Mouse (Mus musculus): ENCODE results near the gene Hsd3b4.
"Not testable (repeated sequence)": the region's sequence is repeated elsewhere in the genome, so short reads cannot be mapped to it uniquely, and the experiment has no call there.

Hsd3b4 gene

DNA sequence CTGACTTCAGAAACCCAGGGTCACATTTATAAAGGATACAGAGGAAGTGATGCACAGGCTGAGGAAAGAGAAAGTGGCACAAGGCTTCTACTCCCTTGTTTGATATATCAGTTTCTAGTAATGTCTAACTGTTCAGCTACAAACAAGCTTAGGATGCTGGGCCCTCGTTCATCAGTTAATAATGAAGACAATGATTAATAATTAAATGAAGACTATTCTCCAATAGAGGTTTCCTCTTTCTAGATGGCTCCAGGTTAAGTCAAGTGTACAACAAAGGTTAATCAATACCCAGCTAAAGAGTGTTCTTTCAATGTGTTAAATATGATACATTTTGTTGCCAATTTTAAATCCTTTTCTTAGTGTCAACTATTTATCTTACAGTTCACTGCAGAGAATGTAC is at the start of gene Hsd3b4:
Hsd3b4 (minus strand) TSS at position 101 of the 400 bp plus-strand sequence.
- not testable (repeated sequence) for DNase-seq

DNA sequence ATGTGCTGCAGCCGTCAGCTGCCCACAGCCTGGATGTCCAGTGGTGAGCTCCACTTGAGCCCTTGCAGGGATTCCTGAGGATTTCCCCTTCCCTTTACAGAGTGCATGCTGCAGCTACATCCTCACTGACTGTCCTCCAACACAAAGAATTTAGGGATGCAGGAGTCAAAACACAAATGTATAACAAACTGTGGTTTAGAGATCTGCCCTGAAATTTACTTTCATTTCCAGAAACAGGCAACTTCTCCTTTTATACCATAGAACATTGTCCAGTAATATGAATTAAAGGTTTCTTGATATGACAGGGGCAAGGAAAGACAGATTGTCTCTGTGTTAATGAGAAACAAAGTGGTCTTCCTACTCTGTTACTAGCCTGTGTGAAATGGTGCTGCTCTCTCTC is 40.5 kb upstream of the Hsd3b4 start:
- DNase-seq: not testable (repeated sequence)

DNA sequence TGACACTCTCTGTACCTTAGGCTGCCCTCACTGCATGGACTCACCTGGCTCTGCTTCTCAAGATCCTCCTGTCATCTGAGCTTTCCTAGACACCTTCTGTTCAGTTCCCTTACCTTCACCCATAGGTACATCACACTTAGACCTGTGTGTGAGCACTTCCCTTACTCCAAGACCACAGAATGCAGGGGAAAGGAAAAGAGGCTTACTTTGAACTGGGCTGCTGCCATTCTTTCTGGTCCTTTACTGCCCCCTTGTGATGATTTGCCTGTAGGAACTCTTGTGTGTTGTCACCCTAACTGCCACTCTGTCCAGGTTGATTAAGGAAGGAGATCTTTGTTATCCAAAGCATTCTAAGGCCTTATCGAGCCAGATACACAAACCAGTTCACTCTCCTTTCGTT is 39.9 kb upstream of the Hsd3b4 start:
- DNase-seq: not testable (repeated sequence)

DNA sequence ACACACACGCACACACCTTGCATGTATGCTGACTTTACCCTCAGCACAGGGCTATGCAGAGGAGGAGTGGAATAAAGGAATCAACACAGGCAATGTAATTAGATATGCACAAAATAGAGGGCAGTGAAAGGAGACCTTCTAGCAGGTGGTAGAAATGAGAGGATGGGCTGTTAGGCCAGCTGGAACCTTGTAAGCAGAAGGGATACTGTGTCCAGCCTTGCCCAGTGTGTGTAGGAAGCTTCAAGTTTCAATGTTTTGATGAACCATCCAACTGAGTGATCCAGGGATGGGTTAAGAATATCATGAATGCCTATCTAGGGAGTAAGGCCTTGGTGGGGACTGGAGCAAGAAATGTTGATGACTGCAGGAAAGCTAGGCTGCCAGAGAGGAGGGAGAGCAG is 38.2 kb upstream of the Hsd3b4 start:
- DNase-seq: not testable (repeated sequence)

DNA sequence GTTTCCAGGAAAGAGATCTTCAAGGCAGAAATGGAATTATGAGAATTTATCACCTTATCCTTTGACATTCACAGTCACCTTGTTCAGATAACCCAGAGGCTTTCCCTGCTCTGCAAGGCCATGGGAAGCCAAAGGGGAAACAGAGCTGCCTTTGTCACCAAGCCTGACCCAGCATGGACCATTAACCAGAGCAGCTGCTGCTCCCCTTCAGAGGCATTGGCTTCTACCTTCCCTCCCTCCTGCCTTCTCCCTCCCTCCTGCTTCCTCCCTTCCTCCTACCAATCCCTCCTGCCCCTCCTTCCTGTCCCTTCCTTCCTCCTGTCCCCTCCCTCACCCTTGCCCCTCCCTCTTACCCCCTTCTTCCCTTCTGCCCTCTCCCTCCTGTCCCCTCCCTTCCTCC is 37.3 kb upstream of the Hsd3b4 start:
- DNase-seq: not testable (repeated sequence)

DNA sequence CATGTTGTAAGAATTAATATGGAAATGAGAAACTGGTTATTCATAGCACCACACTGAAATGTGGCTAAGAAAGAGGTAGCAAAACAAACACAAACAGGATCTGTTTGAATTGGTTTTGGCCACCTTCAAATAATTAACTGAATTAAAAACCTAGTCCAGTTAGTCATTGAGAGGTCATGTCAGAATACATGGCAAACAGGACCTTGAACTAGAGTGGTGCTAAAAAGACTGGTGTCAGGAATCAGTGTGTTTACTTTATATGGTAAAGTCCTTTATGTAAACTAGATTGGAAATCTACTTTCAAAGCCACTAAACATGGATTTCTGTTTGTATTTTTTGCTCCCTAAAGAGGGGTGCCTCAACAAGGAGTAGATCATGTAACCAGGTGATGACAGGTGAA is 14.7 kb upstream of the Hsd3b4 start:
- DNase-seq: not testable (repeated sequence)

DNA sequence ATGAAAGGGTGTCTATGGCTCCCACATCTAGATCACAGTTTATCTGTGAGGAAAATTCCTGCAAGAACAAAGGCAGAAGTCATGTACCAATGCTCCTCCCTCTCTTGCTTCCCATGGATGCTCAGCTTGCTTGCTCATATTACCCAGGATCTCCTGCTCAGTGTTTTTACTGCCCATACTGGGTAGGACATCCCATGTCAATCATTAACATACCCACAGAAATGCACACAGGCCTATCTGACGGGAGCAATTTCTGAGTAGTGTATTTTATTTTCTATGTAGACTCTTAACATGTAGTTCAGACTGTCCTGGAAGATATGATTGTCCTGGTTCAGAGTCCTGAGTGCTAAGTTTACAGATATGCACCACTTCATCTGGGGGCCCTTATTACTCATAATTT is 14.2 kb upstream of the Hsd3b4 start:
- DNase-seq: not testable (repeated sequence)

DNA sequence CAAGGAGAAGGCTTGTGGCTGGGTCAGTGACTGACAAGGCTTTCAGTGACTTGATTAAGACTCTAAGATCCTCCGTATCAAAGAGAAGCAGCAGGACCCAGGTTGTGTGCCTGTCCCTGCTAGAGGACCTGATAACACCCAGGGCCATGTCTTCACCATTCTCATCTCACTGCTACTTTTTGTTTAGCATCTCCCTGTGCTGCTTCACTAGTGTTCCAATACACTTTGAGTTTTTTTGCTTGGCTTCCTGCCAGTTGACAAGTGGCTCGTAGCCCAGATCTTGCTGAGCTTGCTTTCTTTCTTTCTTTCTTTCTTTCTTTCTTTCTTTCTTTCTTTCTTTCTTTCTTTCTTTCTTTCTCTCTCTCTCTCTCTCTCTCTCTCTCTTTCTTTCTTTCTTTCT is 12.5 kb upstream of the Hsd3b4 start:
- not testable (repeated sequence) for DNase-seq

DNA sequence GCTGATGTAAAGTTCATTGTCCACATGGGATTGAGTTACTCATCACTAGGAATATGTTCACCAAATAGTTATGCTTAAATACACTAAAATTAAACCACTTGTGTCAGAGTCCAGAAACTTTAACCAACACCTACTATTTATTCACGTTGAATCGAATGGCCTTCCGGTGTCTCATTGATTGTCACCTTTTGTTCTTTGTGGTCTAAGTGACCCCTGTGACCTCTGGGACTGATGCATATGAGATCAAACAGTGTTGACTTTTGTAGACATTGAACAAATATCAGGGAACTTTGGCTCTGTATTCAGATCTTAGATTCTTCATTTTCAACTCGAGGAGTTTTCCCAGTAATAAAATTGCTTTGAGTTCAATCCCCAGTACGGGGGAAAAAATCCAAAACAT is 3.1 kb downstream of the Hsd3b4 start:
- not testable (repeated sequence) for DNase-seq

DNA sequence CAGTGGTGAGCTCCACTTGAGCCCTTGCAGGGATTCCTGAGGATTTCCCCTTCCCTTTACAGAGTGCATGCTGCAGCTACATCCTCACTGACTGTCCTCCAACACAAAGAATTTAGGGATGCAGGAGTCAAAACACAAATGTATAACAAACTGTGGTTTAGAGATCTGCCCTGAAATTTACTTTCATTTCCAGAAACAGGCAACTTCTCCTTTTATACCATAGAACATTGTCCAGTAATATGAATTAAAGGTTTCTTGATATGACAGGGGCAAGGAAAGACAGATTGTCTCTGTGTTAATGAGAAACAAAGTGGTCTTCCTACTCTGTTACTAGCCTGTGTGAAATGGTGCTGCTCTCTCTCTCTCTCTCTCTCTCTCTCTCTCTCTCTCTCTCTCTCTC is 12.9 kb downstream of the Hsd3b4 start:
- not testable (repeated sequence) for DNase-seq

DNA sequence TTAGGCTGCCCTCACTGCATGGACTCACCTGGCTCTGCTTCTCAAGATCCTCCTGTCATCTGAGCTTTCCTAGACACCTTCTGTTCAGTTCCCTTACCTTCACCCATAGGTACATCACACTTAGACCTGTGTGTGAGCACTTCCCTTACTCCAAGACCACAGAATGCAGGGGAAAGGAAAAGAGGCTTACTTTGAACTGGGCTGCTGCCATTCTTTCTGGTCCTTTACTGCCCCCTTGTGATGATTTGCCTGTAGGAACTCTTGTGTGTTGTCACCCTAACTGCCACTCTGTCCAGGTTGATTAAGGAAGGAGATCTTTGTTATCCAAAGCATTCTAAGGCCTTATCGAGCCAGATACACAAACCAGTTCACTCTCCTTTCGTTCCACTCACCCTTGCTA is 13.6 kb downstream of the Hsd3b4 start:
- not testable (repeated sequence) for DNase-seq

DNA sequence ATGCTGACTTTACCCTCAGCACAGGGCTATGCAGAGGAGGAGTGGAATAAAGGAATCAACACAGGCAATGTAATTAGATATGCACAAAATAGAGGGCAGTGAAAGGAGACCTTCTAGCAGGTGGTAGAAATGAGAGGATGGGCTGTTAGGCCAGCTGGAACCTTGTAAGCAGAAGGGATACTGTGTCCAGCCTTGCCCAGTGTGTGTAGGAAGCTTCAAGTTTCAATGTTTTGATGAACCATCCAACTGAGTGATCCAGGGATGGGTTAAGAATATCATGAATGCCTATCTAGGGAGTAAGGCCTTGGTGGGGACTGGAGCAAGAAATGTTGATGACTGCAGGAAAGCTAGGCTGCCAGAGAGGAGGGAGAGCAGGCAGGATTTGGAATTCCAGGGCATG is 15.3 kb downstream of the Hsd3b4 start:
- not testable (repeated sequence) for DNase-seq

DNA sequence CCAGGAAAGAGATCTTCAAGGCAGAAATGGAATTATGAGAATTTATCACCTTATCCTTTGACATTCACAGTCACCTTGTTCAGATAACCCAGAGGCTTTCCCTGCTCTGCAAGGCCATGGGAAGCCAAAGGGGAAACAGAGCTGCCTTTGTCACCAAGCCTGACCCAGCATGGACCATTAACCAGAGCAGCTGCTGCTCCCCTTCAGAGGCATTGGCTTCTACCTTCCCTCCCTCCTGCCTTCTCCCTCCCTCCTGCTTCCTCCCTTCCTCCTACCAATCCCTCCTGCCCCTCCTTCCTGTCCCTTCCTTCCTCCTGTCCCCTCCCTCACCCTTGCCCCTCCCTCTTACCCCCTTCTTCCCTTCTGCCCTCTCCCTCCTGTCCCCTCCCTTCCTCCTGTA is 16.1 kb downstream of the Hsd3b4 start:
- DNase-seq: not testable (repeated sequence)

DNA sequence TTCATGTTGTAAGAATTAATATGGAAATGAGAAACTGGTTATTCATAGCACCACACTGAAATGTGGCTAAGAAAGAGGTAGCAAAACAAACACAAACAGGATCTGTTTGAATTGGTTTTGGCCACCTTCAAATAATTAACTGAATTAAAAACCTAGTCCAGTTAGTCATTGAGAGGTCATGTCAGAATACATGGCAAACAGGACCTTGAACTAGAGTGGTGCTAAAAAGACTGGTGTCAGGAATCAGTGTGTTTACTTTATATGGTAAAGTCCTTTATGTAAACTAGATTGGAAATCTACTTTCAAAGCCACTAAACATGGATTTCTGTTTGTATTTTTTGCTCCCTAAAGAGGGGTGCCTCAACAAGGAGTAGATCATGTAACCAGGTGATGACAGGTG is 38.8 kb downstream of the Hsd3b4 start:
- not testable (repeated sequence) for DNase-seq

DNA sequence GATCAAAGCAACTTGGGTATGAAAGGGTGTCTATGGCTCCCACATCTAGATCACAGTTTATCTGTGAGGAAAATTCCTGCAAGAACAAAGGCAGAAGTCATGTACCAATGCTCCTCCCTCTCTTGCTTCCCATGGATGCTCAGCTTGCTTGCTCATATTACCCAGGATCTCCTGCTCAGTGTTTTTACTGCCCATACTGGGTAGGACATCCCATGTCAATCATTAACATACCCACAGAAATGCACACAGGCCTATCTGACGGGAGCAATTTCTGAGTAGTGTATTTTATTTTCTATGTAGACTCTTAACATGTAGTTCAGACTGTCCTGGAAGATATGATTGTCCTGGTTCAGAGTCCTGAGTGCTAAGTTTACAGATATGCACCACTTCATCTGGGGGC is 39.3 kb downstream of the Hsd3b4 start:
- DNase-seq: not testable (repeated sequence)

DNA sequence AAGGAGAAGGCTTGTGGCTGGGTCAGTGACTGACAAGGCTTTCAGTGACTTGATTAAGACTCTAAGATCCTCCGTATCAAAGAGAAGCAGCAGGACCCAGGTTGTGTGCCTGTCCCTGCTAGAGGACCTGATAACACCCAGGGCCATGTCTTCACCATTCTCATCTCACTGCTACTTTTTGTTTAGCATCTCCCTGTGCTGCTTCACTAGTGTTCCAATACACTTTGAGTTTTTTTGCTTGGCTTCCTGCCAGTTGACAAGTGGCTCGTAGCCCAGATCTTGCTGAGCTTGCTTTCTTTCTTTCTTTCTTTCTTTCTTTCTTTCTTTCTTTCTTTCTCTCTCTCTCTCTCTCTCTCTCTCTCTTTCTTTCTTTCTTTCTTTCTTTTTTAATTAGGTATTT is 41.0 kb downstream of the Hsd3b4 start:
- not testable (repeated sequence) for DNase-seq

DNA sequence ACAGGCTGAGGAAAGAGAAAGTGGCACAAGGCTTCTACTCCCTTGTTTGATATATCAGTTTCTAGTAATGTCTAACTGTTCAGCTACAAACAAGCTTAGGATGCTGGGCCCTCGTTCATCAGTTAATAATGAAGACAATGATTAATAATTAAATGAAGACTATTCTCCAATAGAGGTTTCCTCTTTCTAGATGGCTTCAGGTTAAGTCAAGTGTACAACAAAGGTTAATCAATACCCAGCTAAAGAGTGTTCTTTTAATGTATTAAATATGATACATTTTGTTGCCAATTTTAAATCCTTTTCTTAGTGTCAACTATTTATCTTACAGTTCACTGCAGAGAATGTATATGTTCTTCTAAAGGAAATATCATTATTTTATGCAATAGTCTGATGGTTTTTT is 53.3 kb downstream of the Hsd3b4 start, which contains the start of gene Gm4450:
Gm4450 (minus strand) TSS at position 101 of the 400 bp plus-strand sequence.
- DNase-seq: not testable (repeated sequence)

DNA sequence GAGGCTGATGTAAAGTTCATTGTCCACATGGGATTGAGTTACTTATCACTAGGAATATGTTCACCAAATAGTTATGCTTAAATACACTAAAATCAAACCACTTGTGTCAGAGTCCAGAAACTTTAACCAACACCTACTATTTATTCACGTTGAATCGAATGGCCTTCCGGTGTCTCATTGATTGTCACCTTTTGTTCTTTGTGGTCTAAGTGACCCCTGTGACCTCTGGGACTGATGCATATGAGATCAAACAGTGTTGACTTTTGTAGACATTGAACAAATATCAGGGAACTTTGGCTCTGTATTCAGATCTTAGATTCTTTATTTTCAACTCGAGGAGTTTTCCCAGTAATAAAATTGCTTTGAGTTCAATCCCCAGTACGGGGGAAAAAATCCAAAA is 56.5 kb downstream of the Hsd3b4 start:
- not testable (repeated sequence) for DNase-seq

Data from cerebellum, adult 18-20 months (tissue).